Mouse (Mus musculus) adrenal gland, postnatal 10 days (tissue): Measurements from ENCODE around the gene Fbxl17. TPM values are rescaled to one million over a fixed set of nuclear protein-coding genes. Genes with fewer than 3 reads are reported as not detected.

ENCODE experiments used
- DNase-seq: peaks from one replicate; pipeline ENCODE4 v3.0.0; 2021; ENCODE audit warnings: mixed read lengths
- total RNA-seq, 2 experiments: library from RNA; stranded (reverse); gene quantifications; 2 replicates each; pipeline ENCODE4 v1.2.3; 2021

The Fbxl17 gene
- total RNA-seq, 2 experiments from 2014 or later = 25.0 to 32.7 TPM

- peak; percentile 38 for DNase-seq
Measured at GRCm38 (mm10) chr17:63402741-63403681, 96.8 kb downstream of the Fbxl17 start.

- no peak for DNase-seq
Measured at GRCm38 (mm10) chr17:63402170-63402569, 97.6 kb downstream of the Fbxl17 start.

GRCm38 (mm10) chr17:63400640-63401039, 99.2 kb downstream of the Fbxl17 start:
- DNase-seq = no peak

GRCm38 (mm10) chr17:63399816-63400215, 100.0 kb downstream of the Fbxl17 start:
- no peak for DNase-seq

GRCm38 (mm10) chr17:63391506-63391905, 108.3 kb downstream of the Fbxl17 start:
- no peak for DNase-seq

GRCm38 (mm10) chr17:63390951-63391350, 108.9 kb downstream of the Fbxl17 start:
- DNase-seq = no peak

- DNase-seq = no peak
Measured at GRCm38 (mm10) chr17:63370977-63371376, 128.8 kb downstream of the Fbxl17 start.

- DNase-seq = no peak
Measured at GRCm38 (mm10) chr17:63369631-63370310, 130.0 kb downstream of the Fbxl17 start.

- DNase-seq = no peak
Measured at GRCm38 (mm10) chr17:63367476-63367875, 132.3 kb downstream of the Fbxl17 start.

GRCm38 (mm10) chr17:63366045-63366444, 133.8 kb downstream of the Fbxl17 start:
- no peak for DNase-seq

- no peak for DNase-seq
Measured at GRCm38 (mm10) chr17:63364605-63365004, 135.2 kb downstream of the Fbxl17 start.

GRCm38 (mm10) chr17:63362196-63362595, 137.6 kb downstream of the Fbxl17 start:
- DNase-seq = peak; percentile 34

GRCm38 (mm10) chr17:63361679-63362078, 138.1 kb downstream of the Fbxl17 start:
- DNase-seq = no peak

GRCm38 (mm10) chr17:63358837-63359236, 141.0 kb downstream of the Fbxl17 start:
- DNase-seq = no peak

GRCm38 (mm10) chr17:63356202-63356601, 143.6 kb downstream of the Fbxl17 start:
- DNase-seq = no peak

GRCm38 (mm10) chr17:63352634-63353195, 147.1 kb downstream of the Fbxl17 start:
- DNase-seq = no peak

GRCm38 (mm10) chr17:63351682-63352081, 148.1 kb downstream of the Fbxl17 start:
- no peak for DNase-seq

- DNase-seq = no peak
Measured at GRCm38 (mm10) chr17:63350876-63351509, 148.8 kb downstream of the Fbxl17 start.

GRCm38 (mm10) chr17:63344101-63344500, 155.7 kb downstream of the Fbxl17 start:
- no peak for DNase-seq

- no peak for DNase-seq
Measured at GRCm38 (mm10) chr17:63343076-63343475, 156.7 kb downstream of the Fbxl17 start.

GRCm38 (mm10) chr17:63342440-63342839, 157.4 kb downstream of the Fbxl17 start:
- no peak for DNase-seq

- DNase-seq = no peak
Measured at GRCm38 (mm10) chr17:63341203-63341602, 158.6 kb downstream of the Fbxl17 start.
